Mouse (Mus musculus) gastrocnemius, adult 18-20 months (tissue): ENCODE measurements around the gene Rnd1. TPM values are rescaled to one million over a fixed set of nuclear protein-coding genes. Genes with fewer than 3 reads are reported as not detected.

Experiments
- DNase-seq: peaks from one replicate; pipeline ENCODE4 v3.0.0; 2021; ENCODE audit warnings: low spot score
- total RNA-seq, 2 experiments: library from RNA; stranded (reverse); gene quantifications; 2 replicates each; pipeline ENCODE4 v1.2.3; 2021

The Rnd1 gene
- total RNA-seq, 2 experiments from 2014 or later = 2.8 to 3.2 TPM

GRCm38 (mm10) chr15:98640157-98640556 is 37.1 kb downstream of the Rnd1 start:
- DNase-seq = no peak

DNA sequence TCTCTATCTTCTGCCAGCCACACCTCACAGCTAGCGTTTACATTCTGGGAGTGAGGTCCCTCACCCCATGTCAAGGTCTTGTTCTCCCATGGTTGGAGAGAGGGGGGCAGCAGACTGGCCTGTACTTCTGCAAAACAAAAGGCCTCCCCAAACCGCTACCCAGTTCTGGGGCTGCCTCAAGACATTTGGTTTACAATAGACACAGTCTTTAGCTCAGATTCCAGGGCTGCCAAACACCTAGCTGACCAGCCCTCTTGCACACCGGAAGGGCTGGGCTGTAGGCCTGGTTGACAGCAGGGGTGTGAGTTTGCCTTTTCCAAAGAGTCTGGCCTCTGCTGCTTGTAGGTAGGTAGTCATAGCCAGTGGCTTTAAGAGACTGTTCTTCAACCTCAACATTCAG is 40.1 kb downstream of the Rnd1 start:
- no peak for DNase-seq

GRCm38 (mm10) chr15:98636517-98636916 is 40.7 kb downstream of the Rnd1 start:
- DNase-seq = no peak

- no peak for DNase-seq
These were observed 41.9 kb downstream of the Rnd1 start for GRCm38 (mm10) chr15:98635291-98635841.

DNA sequence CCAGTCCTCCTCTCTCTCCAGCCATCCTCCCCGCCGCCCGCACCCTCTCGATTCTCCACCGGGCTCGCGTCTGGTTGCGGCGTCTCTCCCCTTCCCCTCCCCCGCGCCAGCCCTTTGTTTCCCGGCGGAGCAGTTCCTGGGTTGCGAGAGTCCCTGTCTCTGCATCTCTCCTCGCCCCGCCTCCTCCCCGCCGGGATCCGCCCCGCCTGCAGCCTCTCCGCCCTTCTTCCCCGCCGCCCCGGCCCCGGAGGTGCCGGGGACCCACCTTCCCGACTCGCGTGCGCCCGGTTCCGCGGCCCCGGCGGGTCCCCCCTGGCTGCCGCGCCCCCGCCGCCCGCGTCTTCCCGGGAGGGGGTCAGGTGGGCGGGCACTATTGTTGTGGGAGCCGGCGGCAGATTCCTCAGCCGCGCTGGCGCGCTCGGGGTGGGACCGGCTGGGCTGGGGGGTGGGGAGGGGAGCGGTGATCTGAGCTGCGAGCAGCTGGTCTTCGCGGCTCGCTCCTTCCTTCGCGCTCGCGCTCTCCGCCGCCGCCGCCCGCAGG is 42.6 kb downstream of the Rnd1 start:
- peak; percentile 54 for DNase-seq

GRCm38 (mm10) chr15:98633822-98634470 is 43.3 kb downstream of the Rnd1 start:
- no peak for DNase-seq

GRCm38 (mm10) chr15:98632921-98633320 is 44.3 kb downstream of the Rnd1 start:
- DNase-seq = no peak

DNA sequence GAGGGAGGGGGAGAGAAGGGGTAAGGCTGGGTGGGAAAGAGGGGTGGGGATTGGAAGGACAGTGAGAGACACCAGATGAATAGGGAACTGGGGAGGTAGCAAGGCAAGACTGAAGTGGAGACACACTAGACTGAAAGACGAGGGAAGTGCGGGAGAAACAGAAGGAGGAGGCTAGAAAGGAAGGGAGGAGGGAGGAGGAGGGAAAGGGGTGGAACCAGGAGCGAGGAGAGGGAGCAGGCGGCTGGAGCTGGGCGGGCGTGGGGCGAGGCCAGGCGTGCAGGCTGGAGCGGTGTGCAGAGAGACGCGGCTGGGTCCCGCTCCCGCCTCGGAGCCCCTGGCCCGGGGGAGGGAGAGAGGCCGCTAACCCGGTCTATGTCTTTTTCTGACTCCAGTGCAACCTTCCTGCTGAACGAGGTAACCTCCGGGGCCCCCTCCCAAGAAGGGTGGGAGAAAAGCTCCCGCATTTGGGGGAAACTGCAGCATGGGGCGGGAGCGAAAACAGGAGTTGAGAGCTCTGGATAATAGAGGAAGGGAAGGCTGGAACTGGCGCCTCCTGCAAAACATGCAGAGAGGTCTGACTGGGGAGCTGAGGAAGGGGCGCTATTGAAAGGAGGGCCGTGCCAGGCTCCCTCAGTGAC is 45.0 kb downstream of the Rnd1 start:
- peak; percentile 50 for DNase-seq

GRCm38 (mm10) chr15:98631493-98631892 is 45.8 kb downstream of the Rnd1 start:
- peak; percentile 69 for DNase-seq

GRCm38 (mm10) chr15:98630540-98630939 is 46.7 kb downstream of the Rnd1 start, which contains the start of gene Cacnb3:
TSS of gene Cacnb3 (plus strand) at chr15:98630840.
- DNase-seq = no peak

DNA sequence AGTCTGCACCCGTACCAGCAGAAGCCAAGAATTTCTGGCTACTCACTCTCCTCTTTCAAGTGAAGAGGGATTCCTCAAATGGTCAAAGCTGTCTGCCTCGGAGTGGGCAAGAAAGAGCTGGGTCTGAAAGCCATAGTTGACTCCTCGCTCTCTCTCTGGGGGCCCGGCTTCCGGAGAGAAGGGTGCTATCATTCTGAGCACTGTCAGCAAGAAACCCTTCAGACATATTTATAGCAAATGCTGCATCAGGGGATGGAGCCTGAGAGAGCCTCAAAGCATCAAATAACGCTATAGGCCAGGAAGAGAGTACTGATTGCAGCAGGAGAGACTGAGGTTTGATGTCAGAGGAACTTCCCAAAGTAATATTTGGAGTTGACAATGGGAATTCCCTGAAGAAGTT is 47.8 kb downstream of the Rnd1 start:
- no peak for DNase-seq

GRCm38 (mm10) chr15:98628589-98629254 is 48.5 kb downstream of the Rnd1 start:
- no peak for DNase-seq

DNA sequence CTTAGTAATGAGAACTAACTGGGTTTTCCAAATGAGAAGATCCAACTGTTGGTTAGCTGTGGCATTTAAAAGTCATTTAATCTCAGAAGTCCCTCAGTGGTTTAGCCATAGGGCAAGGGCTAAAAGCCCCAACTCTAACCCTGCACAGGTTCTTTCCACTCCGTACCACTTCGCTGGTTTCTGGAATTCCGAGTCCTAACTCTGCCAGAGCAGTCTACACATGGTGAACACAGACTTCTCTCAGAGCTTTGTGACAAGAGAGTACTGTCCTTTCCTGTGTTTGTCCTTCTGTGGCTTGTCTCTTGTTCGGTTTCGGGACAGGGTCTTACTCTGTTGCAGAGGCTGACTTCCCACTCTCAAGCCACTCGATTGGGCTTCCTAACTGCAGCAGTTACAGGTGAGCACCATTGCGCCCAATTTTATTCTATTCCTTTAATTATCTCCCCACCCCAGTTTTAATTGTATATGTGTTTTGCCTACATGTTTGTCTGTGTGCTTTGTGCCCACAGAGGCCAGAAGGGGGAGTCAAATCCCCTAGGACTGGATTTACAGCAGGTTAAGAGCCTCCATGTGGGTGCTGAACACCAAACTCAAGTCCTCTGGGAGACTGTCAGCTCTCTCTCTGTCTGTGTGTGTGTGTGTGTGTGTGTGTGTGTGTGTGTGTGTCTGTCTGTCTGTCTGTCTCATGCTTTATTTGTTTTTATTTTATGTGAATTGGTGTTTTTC is 50.6 kb downstream of the Rnd1 start:
- no peak for DNase-seq

DNA sequence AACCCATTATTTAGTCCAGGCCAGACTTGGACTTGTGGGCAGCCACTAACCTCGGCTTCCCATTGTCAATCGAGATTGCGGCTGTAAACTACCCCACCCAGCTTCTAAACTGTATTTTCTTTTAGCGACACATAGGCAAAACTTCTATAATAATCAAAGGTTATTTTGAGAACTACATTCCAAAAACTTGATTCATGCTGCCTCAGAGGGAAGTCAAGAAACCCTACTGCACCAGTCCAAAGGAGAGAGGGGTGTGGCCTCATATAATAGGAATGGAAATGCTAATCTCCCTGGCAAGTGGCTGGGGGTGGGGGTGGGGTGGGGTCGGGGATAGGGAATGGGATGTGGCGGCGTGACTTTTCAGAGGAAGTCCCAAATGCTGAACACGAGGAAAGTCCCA is 51.2 kb downstream of the Rnd1 start:
- no peak for DNase-seq

DNA sequence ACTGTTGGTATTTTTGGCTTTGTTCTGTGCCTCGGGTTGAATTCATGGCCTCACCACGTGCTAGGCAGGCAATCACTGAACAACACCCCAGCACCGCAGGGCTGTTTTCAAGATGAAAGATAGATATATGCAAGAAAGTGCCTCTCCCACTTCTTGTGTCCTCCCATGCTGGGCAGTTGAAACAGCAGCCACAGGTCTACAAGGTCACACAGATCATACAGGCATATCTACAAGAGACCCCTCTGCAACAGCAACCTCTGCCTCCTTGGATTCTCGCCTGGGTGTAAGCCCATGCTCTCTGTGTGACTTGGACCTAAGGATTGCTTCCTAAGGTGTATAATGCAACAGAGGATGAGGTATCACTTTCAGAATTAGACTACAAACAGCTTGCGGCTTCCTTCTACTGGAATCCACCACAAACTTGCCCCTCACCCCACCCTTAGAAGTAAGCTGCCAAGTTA is 53.9 kb downstream of the Rnd1 start:
- DNase-seq = no peak

DNA sequence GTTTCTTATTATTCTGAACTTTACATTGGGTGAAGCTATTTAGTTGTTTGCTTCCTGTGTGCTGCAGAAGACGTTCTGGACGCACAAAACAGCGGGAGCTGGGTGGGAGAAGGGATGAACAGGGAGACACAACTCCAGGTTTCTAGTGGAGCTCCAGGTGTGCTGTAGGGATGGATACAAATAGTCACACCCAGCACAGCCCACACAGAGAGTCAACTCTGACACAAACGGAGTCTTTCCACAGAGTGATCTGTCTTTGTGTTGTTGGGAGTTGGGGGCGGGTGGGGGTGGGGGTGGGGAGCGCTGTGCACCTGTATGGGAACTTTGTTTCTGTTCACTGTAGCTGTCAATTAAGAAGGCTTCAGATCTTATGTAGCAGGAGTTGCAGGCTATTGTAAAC is 54.5 kb downstream of the Rnd1 start:
- no peak for DNase-seq

DNA sequence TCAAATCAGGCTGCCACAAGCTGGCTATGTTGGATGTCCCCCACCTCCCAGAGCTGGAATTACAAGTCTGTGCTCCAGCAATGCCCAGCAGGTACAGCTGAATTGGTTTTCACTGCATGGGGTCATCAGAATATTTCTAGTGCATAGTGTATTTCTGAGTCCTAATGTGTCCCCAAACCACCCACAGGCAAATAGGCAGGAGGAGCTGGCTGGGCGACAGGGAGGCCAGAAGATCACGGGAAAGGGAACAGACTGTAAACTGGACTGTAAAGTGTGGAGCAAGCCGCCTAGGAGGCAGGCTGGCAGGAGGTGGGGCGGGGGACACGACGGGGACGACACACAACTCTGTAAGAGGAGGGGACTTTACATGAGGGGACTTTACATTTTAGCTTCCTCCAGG is 55.1 kb downstream of the Rnd1 start:
- no peak for DNase-seq

GRCm38 (mm10) chr15:98617176-98617537 is 60.1 kb downstream of the Rnd1 start:
- peak; percentile 80 for DNase-seq

GRCm38 (mm10) chr15:98616362-98617175 is 60.7 kb downstream of the Rnd1 start:
- DNase-seq = peak; percentile 56

DNA sequence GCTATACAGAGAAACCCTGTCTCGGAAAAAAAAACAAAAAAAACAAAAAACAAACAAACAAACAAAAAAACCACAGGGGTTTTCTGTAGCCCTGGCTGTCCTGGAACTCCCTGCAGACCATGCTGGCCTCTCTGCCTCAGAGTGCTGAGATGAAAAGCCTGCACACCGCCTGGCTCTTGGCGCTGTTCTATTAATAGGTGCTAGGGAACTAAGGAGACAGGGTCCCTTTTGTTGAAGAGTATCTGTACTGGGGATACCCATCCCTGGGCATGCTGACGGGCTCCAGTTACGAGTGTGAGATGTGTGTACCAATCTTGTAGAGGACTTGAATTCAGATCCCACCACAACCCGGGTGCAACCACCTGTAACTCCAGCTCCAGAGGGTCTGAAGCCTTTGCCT is 61.5 kb downstream of the Rnd1 start:
- no peak for DNase-seq

DNA sequence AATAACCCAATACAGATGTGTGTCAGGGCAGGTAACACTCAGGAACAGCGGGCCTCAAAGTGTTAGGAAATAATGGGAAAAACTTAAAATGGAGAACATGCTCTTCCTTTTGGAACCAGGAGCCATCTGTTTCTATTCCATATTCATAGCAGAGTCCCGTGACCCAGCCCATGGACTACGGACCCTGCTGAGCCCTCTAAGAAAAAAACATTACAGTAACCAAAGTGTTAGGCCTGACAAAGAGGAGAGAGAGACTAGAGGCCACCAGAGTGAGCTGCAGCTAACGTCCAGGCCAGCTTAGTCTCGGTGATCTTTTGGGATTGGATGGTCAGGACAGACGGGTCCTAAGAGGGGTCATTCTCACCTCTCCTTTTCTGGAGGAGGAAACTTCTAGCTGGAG is 62.3 kb downstream of the Rnd1 start:
- DNase-seq = no peak
